Mouse (Mus musculus) ES-CJ7 (cell line): ENCODE data around the gene Poc1a.

ENCODE experiments used
- DNase-seq: peaks from one replicate; pipeline ENCODE4 v3.0.0; 2011; ENCODE audit warnings: low read depth, low spot score

Poc1a gene

DNA sequence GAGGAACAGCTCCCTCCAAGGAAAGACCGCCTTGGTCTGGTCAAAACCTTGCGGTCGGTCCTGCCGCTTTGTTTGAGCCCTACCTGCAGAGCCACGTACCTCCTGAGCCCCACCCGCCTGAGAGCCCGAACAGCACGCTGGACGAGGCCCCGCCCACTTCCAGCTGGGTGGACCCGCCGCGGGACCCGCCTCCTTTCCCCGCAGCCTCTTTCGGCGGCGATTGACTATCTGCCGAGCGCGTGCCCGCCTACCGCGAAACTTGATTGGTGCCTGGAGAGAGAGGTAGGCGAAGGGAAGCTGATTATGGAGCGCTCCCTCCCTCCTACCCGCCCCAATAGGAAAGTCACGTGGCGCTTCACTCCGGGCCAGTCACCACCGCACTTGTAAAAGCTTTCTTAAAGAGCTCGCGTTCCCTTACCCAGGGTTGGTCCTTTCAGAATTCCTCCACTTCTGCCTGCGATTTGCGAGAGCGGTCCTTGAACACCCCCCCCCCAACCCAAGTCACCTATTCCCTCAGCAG lies 86.8 kb downstream of the Poc1a start:
- DNase-seq = peak; percentile 97

DNA sequence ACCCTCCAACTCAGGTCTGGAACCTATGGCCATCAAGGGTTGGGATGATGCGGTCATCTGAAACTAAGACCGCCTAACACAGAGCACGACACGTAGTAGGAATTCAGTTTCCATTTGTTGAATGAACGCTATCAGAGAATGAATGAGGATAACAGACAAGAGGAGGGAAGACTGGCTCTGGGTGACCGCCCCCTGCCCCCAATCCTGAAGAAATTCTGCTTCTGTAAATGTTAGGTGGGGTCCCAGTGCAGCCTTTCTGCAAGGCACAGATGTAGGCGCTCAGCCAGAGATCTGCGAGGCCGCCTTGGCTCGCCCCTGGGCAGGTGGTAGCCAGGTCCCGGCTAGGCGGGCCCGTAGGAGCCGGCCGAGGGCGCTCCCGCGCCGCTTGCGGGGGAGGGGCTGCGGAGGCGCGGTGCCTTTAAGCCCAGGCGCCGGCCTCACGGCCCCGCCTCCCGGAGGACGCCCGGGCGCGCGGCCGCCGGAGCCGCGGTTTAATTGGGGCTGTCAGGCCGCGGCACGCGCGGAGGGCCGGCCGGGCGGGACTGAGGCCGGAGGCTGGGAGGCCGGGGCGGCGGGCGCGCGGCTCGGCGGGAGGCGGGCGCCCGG lies 87.4 kb downstream of the Poc1a start, which contains the start of gene Dusp7:
Gene Dusp7 (plus strand): TSS at position 521 of the 606 bp plus-strand sequence.
- peak; percentile 34 for DNase-seq

DNA sequence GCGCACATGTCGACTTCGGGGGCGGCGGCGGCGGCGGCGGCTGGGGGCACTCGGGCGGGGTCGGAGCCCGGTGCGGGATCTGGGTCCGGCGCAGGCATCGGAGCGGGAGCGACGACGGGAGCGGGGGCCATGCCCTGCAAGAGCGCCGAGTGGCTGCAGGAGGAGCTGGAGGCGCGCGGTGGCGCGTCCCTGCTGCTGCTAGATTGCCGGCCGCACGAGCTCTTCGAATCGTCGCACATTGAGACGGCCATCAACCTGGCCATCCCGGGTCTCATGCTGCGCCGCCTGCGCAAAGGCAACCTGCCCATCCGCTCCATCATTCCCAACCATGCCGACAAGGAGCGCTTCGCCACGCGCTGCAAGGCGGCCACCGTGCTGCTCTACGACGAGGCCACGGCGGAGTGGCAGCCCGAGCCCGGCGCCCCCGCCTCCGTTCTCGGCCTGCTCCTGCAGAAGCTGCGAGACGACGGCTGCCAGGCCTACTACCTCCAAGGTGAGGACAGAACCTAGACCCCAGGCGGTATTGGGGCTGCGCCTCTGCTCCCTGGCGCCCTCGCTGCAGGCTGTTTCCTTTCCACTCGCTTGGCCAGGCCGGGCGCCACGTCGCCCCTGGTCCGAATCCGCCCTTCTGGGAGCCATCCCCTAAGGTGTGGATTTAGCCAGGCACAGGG lies 88.1 kb downstream of the Poc1a start:
- peak; percentile 45 for DNase-seq

DNA sequence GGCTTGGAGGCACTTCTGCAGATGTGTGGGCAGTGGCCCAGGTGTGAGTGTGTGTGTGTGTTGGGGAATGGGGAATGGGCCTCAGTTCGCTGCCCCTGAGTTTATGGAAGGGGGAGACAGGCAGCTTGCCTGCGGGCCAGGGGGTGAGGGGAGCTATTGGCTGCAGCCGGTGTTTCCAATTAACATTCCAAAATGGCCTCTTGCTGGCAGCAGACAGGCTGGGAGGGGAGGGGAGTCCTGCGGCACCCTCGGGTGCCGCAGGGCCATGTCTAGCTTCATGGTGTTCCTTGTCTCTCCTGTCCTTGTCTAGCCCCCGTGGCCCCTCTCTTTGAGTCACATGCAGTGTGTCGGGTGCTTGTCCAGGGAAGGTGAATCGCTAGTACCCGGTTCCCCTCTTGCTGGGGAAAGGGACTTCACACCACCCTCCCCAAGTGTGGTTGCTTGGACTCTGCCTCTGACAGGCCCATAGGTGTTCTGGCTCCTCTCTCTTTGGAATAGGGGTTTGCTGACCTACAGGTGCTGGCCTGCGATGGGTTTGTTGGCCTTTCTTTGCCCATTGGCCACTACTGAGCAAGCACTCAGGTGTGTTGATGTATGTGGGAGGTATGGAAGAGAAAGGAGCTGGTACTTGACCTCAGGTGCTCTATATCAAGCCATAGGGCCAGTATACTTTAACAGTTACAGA lies 89.1 kb downstream of the Poc1a start:
- DNase-seq = no peak

DNA sequence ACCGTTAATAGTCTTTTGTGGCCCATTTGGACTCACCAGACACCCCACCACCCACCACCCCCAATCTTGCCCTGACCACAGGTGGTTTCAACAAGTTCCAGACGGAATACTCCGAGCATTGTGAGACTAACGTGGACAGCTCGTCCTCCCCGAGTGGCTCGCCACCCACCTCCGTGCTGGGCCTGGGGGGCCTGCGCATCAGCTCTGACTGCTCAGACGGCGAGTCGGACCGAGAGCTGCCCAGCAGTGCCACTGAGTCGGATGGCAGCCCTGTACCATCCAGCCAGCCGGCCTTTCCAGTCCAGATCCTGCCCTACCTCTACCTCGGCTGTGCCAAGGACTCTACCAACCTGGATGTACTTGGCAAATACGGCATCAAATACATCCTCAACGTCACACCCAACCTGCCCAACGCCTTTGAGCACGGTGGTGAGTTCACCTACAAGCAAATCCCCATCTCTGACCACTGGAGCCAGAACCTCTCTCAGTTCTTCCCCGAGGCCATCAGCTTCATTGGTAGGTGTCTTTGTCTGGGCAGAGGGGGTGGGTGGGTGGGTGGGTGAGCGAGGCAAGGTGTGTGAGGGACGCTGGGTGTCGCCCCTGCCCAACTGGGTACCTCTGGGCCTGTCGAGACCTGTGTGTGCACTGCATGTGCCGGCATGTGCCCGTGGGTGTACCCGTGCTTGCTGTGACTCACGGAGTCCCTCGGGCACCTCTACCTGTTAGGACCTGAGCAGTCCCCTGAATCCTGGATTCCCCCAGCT lies 89.9 kb downstream of the Poc1a start:
- no peak for DNase-seq

DNA sequence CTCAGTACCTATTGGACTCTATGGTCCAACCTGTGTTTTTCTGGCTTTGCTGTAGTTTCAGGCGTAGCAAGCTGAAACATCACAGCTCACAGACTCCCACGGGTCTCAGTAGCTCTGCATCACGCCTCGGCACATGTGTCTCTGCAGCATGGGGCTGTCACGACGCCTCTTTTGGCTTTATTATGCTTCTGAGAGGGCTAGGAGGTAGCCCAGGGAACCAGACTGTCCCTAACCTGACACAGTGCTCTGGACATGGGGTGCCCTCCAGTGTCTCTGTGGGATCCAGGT lies 90.5 kb downstream of the Poc1a start:
- DNase-seq = no peak

DNA sequence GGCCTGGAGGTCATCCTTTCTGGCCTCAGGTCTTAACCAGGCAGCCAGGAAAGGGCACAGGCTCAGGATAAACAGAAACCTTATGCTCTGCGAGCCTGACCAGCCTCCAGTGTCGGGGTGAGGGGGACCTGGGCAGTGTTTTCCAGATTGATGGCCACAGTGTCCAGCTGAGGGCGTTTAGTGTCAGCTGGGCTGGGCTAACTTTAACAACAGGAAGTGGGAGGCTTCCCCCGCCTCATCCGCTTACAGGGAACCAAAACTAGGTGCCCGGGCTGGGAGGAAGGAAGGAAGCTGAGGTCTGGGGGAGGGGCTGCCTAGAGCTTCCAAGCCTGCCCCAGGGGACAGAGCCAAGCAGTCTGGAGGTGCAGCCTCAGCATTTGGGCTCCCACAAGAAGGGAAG lies 90.9 kb downstream of the Poc1a start:
- DNase-seq = no peak

DNA sequence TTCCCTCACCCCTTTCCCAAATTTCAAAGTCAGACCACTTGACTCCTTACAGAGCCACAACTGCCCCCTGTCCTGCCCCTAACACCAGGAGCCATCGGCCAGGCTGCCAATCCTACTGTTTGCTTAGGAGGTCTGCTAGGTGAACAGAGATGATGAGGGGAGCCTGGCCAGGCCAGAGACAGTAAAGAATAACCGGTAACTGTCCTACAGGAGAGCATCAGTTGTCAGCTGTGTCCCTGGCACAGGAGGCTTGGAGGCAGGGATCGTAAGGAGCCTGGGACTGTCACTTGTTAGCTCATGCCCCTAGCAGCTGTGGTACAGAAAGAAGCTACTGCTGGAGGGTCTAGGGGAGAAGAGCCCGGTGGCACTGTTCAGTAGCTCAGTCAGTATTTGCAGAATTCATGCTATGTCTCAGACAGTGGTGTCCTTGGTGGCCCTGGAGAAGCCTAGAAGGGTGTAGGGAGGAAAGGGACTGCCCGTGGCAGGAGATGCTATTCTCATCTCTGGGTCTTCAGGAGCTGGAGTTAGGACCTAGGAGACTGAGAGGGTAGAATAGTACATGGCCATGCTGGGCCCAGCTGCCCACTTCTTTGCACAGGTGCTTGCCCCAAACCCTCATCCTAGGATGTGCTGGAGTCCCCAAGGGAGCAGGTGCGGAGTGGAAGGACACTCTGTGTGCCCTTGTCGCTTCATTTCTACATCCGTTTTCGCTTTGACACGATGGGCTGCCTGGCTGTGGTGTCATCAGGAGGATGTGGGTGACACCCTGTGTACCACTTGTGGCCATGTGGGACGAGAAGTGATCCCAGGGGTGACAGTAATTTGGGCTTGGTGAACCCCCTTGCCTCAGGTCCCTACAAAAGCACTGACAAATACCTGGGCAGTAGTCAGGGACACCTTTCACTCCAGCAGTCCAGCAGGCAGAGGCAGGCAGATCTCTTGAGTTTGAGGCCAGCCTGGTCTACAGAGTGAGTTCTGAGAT lies 91.9 kb downstream of the Poc1a start:
- DNase-seq = no peak

DNA sequence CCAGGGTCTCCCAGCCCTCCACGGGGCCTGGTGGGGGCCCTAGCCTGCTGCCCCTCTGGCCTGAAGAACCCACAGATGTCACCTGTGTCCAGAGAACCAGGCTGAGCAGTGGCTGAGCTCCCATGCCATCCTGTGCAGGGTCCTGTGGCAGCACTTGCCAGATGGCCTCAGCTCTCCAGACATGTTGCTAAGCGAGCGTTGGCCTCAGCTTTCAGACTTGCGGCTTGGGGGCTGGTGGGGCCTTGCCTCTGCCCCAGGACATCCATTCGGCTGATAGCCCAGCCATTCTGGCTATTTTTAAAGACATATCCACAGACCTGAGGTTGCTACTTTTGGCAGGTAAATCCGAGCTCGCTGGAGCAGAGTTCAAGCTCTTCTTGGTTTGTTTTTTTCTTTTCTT lies 93.1 kb downstream of the Poc1a start:
- no peak for DNase-seq

DNA sequence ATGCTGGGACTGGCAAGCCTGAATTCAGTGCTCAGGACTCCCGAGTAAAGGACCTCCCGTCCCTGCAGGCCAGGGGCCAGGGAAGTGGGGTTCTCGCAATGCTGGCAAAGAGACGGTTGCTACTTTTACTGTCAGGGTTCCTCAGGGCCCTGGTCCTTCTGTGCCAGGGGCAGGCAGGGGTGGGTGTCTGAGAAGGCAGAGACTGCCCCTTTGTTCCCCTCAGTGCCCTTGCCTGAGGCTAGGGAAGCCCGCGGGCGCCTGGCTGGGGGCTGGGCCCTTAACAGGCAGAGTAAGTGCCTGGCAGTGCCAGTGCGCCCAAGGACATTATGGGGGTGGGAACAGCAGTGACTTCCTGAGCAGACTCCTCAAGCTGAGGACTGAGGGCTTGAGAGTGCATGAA lies 96.4 kb downstream of the Poc1a start:
- no peak for DNase-seq

DNA sequence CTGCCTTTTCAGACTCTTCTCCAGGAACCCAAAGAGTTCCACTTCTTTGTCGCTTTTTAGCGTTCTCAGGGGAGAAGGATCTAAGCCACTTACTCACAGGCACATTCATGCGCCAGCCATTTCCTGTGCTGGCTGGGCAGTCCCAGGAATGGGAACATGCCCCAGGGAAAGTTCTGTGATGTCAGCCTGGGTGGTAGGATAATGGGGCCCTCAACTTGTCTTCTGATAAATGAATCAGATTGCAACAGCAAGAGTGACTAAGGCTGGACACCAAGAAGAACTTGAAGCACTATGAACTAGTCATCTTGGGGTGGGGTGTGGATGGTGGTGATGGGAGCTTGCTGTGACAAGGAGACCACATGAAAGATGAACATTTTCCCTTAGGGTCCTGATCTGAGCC lies 97.2 kb downstream of the Poc1a start:
- no peak for DNase-seq

DNA sequence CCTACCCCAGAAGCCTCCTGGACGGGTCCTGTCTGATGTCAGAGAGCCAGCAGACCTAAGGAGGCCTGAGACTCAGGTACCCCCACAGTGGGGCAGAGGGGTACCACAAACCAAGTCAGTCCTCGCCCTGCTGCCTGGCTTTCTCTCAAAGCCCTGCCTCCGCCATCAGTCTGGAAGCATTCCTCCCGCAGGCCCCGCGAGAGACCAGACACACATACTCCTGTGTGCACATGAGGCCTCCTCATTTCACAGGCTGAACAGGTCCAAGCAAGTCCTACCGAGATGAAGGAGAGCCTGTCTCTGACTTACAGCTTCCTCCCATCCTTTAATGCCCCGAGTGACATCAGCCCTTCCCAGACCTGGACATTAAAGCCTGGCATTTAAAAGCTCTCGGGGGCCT lies 97.9 kb downstream of the Poc1a start:
- DNase-seq = no peak

DNA sequence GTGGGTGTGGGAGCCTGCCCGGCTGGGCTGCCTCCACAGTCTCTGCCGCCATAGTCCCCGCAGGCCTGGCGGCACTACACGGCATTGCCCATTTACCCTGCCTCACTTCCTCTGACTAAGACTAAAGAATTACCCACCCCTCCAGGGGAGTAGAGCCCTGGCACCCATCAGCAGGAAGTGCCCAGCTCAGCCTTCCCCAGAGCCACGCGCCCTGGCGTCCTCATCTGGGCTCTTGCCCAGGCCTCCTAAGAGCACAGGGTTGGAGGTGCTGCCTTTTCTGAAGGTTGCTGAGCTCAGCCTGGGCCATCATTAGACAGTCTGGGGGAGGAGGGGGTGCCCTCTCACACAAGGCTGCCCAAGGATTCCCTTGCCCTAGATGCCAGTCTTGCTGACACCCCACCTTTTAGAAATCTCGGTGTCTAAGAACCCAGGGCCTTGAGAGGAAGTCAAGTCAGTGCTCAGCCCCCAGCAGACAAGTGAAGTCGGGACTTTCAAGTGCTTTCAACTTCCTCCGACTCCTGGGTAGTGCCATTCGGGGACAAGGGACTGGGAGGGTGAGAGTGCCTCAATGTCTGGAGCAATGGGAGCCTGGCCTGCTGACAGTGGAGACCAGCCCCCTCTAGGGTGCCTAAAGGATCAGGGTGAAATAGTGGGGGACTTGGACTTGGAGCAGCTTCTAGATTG lies 105.5 kb downstream of the Poc1a start:
- DNase-seq = no peak

DNA sequence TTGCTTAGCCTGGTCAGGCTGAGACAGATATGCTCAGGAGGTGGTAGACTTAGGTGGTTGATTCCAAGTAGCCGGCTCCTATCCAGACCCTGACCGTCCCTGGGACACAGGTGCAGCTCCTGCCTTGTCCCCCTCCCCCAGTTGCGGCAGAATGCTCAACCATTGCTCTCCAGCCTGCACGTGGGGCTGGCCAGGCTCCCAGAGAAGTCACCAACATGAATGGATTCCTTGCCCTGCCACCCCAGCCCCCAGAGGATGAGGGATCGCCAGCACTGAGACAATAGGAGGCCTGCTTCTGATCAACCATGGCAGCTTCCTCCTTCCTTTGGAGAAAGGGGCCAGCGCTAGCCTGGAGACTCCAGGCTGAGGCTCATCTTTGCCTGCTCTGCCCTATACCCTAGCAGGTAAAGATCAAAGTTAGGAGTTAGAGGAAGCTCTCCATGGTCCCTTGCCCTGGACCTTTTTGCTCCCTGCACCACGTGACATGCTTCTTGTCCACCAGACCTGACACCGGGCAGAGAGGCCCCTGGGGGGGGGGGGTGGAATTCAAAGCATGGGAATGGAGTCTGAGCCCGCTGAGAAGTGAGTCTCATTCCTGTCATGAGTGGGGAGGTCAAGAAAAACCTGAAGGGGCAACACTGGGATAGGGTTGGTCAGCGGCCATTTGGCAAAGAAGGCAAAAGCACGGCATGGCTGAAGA lies 112.1 kb downstream of the Poc1a start:
- DNase-seq = no peak

DNA sequence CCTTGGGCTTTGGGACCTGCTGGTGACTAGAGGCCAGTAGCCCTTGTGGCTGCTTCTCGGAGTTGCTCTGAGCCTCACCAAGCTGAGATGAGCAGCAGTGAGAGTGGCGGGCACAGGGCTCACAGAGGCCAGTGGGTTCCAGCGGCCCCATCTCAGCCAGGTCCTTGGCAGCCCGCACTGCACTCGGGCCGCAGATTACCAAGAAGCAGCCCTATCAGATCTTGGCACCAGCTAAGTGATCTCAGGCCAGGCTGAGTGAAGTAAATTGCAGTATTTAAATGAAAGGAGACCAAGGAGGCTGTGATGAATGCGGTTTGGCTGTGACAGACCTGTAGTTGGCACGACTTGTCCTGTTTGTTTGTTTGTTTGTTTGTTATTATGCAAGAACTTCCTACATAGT lies 112.7 kb downstream of the Poc1a start:
- DNase-seq = no peak

DNA sequence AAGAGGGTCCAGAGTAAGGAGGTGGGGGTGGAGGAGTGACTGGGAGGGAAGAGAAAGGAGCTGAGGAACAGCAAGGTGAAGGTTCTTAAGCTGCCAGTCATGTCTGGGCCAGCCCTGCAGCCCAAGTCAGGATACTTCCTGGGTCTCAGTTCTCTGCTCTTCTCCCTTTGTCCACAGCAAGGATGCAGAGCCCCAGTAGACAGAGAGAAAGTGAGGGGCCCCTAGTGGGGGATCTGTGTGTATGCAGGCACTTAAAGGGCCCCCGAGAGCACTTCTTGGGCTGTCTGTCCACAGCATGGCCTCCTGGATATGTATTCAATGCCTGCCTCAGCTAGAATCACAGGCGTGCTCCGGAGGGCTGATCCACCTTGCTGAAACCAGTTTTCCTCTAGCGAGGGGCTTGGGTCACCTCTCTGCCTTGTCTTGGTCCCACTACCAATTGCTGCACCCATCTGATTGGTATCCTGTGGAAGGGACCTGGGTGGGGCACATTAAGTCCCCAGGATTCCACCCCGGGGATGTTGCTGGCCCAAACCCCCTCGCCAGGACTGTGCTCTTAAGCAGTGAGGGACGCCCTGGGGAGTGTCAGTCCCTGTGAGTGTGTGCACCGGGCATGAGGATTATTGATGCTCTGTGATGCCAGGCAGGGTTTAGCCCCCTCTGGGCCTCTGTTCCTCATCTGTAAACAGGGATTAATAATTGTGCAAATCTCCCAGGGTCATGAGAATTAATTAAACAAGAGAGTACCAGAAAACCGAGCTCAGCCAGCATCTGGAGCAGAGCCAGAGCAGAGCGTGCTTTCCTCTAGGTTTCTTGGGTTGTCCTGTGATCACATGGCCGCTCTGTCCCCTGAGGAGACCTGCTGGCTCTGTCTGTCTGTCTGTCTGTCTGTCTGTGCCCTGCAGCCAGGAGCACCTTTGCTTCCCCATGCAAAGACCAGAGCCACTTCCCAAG lies 114.1 kb downstream of the Poc1a start:
- no peak for DNase-seq

DNA sequence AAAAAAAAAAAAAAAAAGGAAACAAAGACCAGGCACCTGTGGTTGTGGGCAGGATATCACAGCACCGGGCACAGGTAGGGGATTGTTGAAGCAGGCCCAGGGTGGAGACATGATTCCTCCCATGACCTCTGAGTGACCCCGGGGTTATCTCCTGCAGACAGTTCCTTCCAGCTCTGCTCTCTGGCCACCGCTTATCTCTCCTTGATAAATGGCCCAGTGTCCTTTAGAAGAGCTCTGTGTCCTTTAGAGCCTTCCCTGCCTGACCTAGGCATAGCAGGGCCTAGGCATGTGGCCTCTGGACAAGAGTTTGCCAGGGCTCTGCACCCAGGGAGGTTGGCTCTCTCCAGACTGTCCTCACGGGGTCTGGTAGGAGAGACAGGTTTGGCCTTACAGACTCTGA lies 116.9 kb downstream of the Poc1a start:
- no peak for DNase-seq

DNA sequence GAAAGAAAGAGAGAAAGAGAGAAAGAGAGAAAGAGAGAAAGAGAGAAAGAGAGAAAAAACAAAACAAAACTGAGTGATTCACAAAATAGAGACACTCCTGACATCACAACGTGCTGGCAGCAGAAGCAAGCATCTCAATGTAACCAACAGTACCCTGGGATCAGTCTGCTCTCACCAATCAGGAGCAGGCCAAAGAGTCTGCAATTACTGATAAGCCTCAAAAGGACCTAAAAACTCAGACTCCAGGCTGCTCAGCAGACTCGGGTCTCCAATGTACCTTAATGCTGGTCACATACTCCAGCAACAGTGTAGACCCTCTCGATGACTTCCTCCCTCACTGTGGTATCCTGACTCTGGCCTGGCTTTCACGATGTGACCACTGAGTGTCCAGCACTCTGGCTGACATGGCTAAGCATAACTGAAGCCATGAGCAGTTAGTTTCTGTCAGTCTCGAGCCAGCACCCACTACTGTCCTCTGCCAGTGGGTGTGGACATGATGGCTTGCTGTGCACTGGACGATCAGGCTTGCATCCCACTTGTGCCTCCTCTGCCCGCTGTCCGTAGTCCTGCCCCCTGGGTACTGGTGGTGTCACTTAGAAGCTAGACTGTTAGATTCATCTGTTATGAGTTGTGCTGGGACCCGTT lies 117.9 kb downstream of the Poc1a start:
- DNase-seq = no peak
